Mouse (Mus musculus) G1E (cell line): ENCODE measurements at regions not wholly inside any gene's neighbourhood (a gene's known extent, or its start where the extent isn't known, plus 50 kb on each side); places are given as distances from the start of the nearest gene placed in this dataset.

Experiments
- ATAC-seq: 2 replicates; pipeline ENCODE4 v1.8.0; 2016; ENCODE audit warnings: mild to moderate bottlenecking; ENCODE audit not compliant: insufficient number of reproducible peaks, poor library complexity, low FRiP score, severe bottlenecking; ENCODE audit errors: extremely low read depth
- DNase-seq: peaks from one replicate; pipeline ENCODE4 v3.0.0; 2012; ENCODE audit warnings: low spot score
- H3K27me3 ChIP-seq: 2 replicates; pipeline ENCODE4 v1.6.1; 2012; ENCODE audit warnings: mild to moderate bottlenecking, low read length, inconsistent platforms; ENCODE audit not compliant: insufficient read depth
- H3K36me3 ChIP-seq: replicated peaks from 2 replicates; pipeline ENCODE3; 2012; ENCODE audit warnings: mild to moderate bottlenecking, inconsistent platforms
- H3K4me1 ChIP-seq: 2 replicates; pipeline ENCODE4 v1.6.1; 2012; ENCODE audit warnings: low read depth, low read length, inconsistent platforms, mixed read lengths; ENCODE audit not compliant: insufficient read depth
- H3K4me3 ChIP-seq: 2 replicates; pipeline ENCODE4 v1.5.1; 2012; ENCODE audit warnings: low read depth, mild to moderate bottlenecking, inconsistent platforms, low read length, moderate library complexity, mixed read lengths
- H3K9me3 ChIP-seq: replicated peaks from 2 replicates; pipeline ENCODE4 v1.6.1; 2012; ENCODE audit warnings: inconsistent platforms
- CTCF ChIP-seq: IDR thresholded peaks from 2 replicates; pipeline ENCODE4 v1.5.1; 2012; ENCODE audit warnings: low read depth, low read length, inconsistent platforms, mixed read lengths
- GATA1 ChIP-seq: IDR thresholded peaks from 2 replicates; pipeline ENCODE4 v1.6.1; 2012; ENCODE audit warnings: borderline replicate concordance, low read length, inconsistent platforms, mixed read lengths
- GATA2 ChIP-seq: IDR thresholded peaks from 2 replicates; pipeline ENCODE4 v1.6.1; 2012; ENCODE audit warnings: low read depth, low read length, inconsistent platforms, borderline replicate concordance
- POLR2AphosphoS5 ChIP-seq: IDR thresholded peaks from 2 replicates; pipeline ENCODE4 v1.6.1; 2012; ENCODE audit warnings: low read depth, low read length, inconsistent platforms; ENCODE audit not compliant: insufficient replicate concordance
- TAL1 ChIP-seq: conservative IDR thresholded peaks from 2 replicates; pipeline ENCODE4 v1.6.1; 2012; ENCODE audit warnings: low read depth, low read length, inconsistent platforms, mixed read lengths

DNA sequence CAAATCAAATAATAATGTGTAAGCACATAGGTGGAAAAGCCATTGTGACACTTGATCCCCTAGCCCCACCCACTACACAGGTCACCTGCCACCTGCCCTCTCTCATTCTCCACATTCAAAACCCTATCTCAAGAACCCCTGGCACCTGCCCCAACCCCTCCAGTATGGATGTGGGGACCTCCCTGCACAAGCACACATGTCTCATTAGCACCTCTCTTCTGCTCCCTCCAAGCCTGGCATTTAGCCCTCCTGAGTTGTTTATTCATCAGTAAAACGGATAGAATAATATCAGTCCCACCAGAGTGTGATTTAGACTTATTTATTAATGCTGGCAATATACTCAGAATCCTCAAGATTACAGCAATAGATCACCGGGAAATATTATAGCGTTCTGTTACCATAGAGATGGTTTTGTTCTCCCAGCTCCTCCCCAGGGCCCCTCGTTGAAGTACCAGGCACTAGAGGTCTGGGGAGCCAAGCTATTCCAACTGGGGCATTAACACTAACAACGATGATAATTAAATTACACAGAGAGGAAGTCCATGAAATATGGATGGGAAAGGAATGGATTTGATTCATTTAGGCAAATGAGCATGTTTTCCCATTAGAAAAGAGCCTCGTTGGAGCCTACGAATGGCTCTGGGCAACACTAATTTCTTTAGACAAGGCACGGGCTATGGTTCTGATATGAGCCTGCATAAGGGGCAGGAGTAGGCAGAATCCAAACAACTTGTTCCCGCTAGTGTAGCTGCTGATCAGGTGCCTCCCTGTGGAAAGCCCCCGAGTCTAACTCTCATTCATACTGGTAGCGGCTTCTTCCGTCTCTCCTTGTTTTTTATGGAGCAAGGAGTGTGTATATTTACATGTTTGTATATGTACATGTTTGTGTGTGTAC, 148.1 kb upstream of the Hs6st1 start:
- TF ChIP-seq CTCF (no peak), GATA2 (no peak)
- no peaks in the 10 kb centered on the region for H3K36me3 ChIP-seq
- DNase-seq (no peak), ATAC-seq (no peak)
- no peaks in the 10 kb centered on the region for H3K9me3 ChIP-seq
- no peak overlapping the region for H3K4me3 ChIP-seq
- no peaks in the 10 kb centered on the region for H3K4me1 ChIP-seq
- 0 out of 2 replicates have a peak, but pooled peaks cover 3% of the 10 kb centered on the region for H3K27me3 ChIP-seq

DNA sequence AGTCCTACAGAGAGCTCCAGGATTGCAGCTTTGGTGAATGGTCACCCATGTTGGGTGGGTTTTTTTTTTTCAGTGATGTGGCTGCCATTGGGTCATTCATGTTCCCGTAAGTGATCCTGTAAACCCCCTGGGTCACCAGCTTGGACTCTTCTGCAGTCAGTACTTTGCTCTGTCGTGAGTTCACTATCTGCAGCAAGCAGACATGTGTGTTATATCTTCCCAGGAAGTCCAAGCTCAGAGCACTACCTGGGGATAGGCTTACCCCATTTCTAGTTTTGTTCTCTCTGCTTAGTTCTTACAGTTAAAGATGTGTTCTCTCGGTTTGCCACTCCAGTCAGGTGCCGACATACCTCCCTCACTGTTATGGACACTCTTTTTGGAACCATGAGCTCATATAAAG, 143.4 kb upstream of the Hs6st1 start:
- Histone ChIP-seq H3K4me1 (no peaks in the 10 kb centered on the region), H3K36me3 (no peaks in the 10 kb centered on the region), H3K4me3 (no peak overlapping the region), H3K9me3 (no peaks in the 10 kb centered on the region), H3K27me3 (peaks cover 15% of the 10 kb centered on the region; the same call in 1 of the 2 replicates)
- TF ChIP-seq TAL1 (no peak), CTCF (no peak), GATA2 (no peak), GATA1 (no peak), POLR2AphosphoS5 (no peak)
- DNase-seq (no peak), ATAC-seq (no peak)

DNA sequence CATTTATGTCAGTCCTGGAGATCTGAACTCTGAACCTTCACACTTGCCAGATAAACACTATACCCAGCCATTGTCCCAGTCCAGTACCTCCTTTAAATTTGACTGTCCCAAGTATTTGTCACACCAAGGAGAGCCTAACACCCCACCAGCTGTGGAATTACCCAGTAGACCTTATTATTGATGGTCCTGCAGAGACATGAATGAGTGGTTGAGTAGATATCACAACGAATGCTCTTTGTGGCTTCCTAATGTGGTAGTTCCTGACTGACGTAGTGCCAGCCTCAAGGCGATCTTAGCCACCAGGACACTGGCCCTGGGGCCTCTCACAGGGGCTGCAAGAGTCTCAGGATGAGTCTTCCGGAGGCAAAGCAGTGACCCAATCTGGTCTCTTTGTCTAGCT, 142.9 kb upstream of the Hs6st1 start:
- Histone ChIP-seq H3K4me1 (no peaks in the 10 kb centered on the region), H3K9me3 (no peaks in the 10 kb centered on the region), H3K4me3 (no peak overlapping the region), H3K27me3 (peaks cover 15% of the 10 kb centered on the region; the same call in 1 of the 2 replicates), H3K36me3 (no peaks in the 10 kb centered on the region)
- DNase-seq, result no peak
- ATAC-seq, result no peak
- TF ChIP-seq GATA1 (no peak), CTCF (no peak), TAL1 (no peak), POLR2AphosphoS5 (no peak), GATA2 (no peak)

DNA sequence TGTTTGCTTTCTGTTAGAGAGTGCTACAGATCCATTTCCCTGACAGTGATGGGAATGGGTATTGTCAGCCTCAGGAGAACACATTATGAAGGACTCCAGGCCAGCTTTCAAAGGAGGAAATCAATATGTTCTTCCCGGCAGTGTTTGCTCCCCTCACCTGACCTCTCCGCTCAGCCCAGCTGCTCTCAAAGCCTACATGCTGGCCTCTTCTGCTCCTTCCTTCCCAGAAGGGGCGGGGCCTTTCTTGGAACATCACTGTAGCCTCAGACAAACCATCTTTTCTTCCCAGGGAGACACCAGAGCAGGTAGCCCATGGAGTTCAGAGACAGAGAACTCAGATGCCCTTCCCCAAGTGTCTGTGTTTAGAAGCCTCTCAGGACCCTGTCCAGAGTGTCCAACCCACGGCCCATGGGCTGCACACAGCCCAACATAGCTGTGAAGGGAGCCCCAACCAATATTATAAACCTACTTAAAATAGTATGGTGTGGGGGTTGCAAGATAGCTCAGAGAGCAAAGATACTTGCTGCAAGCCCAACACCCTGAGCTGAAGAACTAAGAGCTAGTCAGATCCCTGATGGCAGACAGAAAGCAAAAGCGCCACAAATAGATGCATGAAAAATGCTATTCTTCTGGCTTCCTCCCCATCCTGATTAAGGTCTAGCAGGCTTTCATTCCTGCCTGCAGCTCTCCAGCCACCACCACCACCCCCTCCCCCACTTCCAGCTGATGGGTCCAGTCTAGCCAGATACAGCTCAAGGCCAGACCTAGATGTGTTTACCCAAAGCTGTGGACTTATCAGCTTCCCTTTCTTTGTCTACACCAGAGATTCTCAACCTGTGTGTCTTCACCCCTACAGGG, 141.8 kb upstream of the Hs6st1 start:
- TF ChIP-seq TAL1, result no peak
- TF ChIP-seq POLR2AphosphoS5, result no peak
- TF ChIP-seq CTCF, result no peak
- TF ChIP-seq GATA2, result no peak
- TF ChIP-seq GATA1, result no peak
- ATAC-seq (no peak), DNase-seq (no peak)
- Histone ChIP-seq H3K4me3 (no peak overlapping the region), H3K9me3 (no peaks in the 10 kb centered on the region), H3K4me1 (no peaks in the 10 kb centered on the region), H3K36me3 (no peaks in the 10 kb centered on the region), H3K27me3 (peaks cover 15% of the 10 kb centered on the region; the same call in 1 of the 2 replicates)

DNA sequence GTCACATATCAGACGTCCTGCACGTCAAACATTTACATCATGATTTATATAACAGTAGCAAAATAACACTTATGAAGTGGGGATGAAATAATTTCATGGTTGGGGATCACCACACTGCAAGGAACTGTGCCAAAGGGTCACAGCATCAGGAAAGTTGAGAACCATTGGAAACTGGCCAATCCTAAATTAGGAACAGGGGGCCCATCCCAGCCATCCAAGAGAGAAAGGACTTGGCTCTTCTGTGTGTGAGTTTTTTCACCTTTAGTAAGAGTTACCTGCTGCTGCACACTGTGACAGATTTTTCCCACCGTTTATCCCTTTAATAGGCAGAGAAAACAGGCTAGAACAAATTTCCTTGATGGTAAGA, 141.2 kb upstream of the Hs6st1 start:
- ATAC-seq (no peak), DNase-seq (no peak)
- no peak for TF ChIP-seq CTCF
- TF ChIP-seq TAL1, result no peak
- TF ChIP-seq POLR2AphosphoS5, result no peak
- no peak for TF ChIP-seq GATA1
- TF ChIP-seq GATA2, result no peak
- H3K4me3 ChIP-seq, result no peak overlapping the region
- no peaks in the 10 kb centered on the region for H3K4me1 ChIP-seq
- H3K36me3 ChIP-seq, result no peaks in the 10 kb centered on the region
- peaks cover 15% of the 10 kb centered on the region; the same call in 1 of the 2 replicates for H3K27me3 ChIP-seq
- H3K9me3 ChIP-seq, result no peaks in the 10 kb centered on the region

DNA sequence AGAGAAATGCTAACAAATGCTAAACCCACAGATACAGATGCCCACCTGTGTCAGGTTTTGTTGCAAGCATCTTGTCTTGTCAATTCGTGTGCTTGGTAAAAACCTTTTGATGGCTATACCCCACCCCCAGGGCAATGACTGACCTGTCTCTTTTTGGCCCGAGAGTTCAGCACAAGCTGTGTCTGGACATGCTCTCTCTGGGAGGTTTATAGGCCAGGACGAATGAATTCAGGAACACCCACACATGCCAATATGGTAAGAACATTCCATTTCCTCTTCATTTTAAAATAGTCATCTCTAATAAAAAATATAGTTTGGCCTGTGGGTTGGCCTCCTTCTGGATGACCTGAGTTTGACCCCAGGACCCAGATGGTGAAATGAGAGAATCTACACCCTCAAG, 137.8 kb upstream of the Hs6st1 start:
- Histone ChIP-seq H3K4me1 (no peaks in the 10 kb centered on the region), H3K36me3 (no peaks in the 10 kb centered on the region), H3K4me3 (no peak overlapping the region)

More for the DNA sequence above, 137.8 kb upstream of the Hs6st1 start:
- no peaks in the 10 kb centered on the region for H3K9me3 ChIP-seq
- ATAC-seq (no peak), DNase-seq (no peak)
- H3K27me3 ChIP-seq, result peaks cover 12% of the 10 kb centered on the region; the same call in 1 of the 2 replicates
- TF ChIP-seq POLR2AphosphoS5 (no peak), GATA2 (no peak), GATA1 (no peak), TAL1 (no peak), CTCF (no peak)
